Mouse (Mus musculus) adrenal gland, adult 18-20 months (tissue): ENCODE measurements around the gene Hmgcs2. TPM values are rescaled to one million over a fixed set of nuclear protein-coding genes. Genes with fewer than 3 reads are reported as not detected.
A peak's percentile ranks its signal among the peaks of the same experiment; 100 is the strongest.

Experiments
- DNase-seq, 2 experiments: peaks; one replicate each; pipeline ENCODE4 v3.0.0; 2021 to 2022; ENCODE audit warnings: low spot score in 2 of 2
- total RNA-seq, 2 experiments: library from RNA; stranded (reverse); gene quantifications; 1 replicate in 1 of 2; 2 replicates in 1 of 2; pipeline ENCODE4 v1.2.3; 2021

The Hmgcs2 gene
- total RNA-seq, 2 experiments from 2014 or later = 14.1 to 18.3 TPM

DNA sequence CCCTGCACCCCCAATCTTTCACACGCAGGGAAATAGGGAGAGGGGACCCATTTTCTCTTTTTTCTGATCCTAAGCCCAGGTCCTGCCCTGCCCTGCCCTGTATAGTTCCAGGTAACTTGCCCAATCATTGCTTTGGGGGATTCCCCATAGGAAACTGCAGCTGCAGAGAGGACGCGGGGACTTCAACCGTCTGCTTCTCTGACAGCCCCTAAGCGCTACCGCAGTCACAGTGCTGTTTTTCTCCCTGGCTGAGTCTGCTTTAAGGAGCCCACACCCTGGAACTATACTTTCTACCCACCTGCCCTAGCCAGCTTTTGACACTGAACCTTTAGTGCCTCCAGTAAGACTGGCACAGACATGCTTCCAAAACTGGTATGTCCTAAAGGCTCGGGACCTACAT, 55.7 kb downstream of the Hmgcs2 start:
- no peak for DNase-seq

DNA sequence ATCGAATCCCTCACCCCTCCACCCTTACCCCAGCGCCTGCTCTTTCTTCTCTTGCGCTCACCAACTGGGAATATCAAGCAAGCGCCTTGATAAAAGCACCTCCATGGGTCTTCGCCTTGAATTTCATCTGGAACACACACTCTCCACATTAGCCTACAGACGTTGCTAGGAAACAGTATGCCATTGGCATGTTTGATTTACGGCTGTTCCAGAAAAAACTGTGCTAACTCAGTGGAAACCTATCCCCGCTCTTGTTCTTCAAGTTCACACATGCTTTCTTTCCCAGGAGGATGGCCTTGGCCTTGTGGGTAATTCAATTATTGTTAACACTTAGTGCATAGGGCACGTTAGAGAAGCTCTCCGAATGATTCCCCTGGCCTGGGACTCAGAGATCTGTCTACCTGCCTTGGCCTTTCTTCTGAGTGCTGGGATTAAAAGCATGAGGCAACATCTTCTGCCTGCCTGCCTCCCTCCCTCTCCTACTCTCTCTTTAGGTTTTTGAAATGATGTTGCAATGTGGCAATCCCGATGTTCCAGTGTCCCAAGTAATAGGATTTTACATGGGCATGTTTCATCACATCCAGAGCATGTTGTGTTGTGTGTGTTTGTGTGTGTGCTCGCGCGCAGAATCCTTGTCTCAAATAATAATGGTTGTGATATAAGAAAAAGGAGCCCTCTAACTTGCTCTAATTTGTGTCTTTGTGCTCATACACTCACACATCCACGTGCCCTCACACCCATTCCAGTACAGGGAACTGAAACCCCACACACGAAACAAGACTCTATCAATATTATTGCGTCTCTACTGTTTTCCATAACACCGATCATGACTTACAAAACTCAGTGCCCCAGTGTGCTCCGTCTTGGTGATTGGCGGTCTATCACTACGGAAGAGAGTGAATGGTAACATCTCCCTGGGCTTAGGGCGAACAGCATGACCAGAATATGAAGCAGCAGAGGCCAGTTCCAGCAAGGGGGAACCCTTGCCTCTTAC, 56.7 kb downstream of the Hmgcs2 start:
- DNase-seq = no peak

DNA sequence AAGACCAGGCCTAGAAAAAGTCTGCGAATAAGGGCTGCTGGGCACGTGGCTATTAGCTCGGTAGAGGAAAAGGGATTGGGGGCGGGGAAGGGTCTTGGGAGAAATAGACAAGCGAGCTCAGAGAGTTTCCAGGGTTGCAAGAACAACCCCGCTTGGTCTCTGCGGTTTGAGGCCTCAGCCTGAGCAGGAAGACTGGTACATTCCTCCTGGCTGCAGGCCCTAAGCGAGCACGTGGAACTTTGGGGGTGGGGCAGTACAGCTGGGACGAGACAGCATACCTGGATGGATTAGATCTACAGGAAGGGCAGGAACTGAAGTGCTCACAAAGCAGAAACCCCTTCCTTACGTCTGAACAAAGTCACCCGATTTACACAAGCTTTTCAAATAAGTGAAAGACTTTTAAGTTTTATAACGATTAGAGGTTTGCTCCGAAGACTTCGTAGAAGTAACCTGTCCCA, 58.4 kb downstream of the Hmgcs2 start:
- peak; percentile 23 to 29 for DNase-seq

DNA sequence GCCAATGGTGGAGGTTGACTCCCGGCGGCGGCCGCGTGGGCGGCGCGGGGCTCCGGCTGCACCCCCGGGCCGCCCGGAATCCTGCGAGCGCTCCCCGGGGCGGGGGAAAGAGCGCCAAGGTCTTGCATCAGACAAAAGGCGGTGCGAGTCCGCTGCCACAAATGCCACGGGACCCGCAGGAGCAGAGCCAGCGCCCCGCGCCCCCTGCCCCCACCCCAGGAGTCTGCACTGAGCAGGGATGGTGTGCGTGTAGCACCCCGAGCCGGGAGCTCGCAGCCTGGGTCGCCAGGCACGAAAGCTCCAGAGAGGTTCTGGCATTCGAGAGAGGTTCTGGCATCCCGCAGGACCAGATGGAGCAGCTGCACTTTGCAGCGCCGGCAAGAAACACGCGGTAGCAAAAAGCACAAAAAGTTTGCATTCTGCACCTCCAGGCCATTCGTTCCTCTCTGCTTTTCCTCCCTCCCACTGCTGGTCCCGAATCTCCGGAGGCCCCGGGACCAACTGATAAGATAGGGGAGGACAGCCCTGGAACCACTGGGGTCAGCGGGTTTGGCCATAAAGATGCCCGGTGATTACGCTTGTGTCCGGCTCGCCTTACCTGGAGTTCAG, 59.0 kb downstream of the Hmgcs2 start:
- peak; percentile 35 to 55 for DNase-seq

DNA sequence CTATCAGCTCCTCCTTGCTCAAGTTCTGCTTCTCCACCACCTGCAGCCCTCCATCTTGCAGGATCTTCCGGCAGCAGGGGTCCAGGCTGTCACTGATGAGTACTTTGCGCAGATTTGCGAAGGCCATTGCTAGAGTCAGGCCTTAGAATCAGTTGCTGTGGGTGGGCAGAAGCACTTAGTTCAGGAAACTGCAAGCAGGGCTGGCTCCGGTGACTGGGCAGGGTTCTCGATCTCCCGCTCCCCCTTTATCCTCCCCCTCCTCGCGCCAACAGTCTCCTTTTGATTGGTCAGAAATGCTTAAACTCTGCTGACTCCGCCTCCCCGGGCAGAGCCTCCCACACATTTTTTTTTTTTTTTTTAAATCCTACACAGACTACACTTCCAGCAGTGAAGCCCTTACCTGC, 59.5 kb downstream of the Hmgcs2 start, which contains the start of gene Phgdh:
Gene Phgdh, minus strand, starts transcription at position 285 of the 404 bp plus-strand sequence.
- DNase-seq = peak; percentile 34 to 35

DNA sequence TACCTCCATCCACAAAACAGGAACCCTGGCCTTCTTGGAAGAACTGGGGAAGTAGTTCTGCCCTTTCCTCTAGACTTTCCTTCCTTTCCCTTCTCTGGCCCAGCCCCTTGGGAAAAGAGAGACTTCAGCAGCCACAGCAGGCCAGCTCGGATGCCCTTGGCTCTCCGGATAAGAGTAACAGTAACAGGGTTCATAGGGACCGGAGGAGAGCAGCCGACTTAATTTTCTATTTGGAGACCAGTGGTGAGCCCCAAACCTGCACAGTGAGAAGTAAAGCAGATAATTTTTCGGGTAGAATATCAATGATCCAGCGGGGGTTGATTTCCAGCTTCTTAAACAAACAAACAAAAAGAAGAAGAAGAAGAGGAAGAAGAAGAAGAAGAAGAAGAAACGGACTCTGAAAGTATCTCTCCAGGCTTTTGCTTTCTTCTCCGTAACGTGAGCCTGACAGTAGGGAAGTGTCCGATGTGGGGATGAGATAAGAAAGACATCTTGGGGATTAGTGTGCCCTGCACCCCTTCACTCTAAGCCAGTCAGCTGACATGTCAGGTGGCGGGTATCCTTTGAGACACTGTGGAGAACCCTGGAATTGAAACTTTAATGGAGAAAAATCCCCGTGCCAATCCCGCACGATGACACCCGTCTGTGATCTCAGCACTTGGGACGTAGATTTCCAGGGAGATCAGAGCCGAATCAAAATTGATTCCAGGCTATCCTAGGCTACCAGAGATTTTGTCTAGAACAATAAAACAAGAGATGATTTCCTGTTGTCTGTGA, 60.8 kb downstream of the Hmgcs2 start:
- DNase-seq = no peak

DNA sequence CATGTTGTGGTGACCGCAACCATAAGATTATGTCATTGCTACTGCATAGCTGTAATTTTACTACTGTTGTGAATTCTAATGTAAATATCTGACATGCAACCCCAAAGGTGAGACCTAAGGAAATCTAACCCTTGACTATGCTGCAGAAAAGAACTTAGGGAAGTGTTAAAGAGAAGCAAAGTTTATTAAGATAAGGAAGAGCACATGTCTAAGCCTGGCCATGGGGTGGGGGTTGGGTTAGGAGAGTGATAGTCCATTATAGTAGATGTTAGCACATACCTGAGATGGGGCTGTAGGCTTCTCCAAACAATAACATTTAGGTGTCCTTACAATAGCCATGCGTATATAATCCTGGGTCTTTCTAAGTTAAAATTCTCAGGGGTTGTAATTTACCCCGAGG, 63.0 kb downstream of the Hmgcs2 start:
- DNase-seq = no peak

DNA sequence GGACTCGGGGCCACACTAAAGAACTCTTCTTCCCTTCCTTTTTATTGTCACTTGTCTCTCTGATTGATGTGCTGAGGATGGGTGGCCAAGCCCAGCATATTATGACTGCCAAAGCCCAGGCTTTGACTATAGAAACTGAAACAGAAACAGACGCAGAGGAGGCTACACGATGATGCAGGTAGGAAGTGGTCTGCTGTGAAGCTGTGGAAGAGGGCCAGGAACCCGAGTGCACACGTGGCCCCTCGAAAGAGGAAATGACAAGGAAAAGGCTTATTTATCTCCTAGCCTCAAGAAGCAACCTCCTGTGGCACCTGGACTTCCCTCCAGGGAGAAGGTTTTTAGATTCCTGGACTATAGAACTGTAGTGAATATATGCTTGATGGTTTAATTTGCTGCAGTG, 67.9 kb downstream of the Hmgcs2 start:
- DNase-seq = no peak

DNA sequence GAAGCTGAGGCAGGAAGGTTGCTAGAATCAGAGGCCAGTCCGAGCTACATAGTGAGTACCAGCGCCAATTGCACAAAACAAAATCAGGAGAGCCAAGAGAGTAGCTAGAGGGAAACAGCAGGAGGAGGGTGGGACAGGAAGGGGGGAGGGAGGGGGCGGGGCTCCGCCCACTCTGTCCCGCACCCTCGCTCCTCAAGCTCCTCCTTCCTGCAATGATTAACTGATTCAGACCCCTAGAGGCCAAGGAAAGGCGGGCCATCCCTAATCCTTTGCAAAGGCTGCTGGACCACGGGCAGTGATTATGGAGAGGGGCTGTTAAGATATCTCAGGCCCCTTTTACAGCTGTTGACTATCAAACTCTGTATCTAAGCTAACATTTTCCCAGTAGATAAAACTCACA, 68.5 kb downstream of the Hmgcs2 start:
- DNase-seq = no peak

DNA sequence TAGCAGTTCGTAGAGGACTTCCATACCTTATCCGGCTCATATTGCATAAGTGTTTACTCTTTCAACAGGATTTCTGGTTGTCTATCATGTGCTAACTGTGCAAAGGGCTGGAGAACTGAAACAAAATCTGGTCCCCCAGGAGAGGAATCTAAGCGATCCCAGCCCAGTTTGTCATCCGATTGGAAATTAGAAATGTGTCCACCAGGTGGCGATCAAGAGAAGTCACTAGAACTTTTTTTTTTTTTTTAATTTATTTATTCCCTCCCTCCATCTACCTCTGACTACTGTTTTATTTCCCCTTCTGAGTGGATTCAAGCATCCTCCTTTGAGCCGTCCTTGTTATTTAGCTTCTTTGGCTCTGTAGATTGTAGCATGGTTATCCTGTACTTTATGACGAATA, 73.7 kb downstream of the Hmgcs2 start:
- DNase-seq = peak; percentile 48 to 55

DNA sequence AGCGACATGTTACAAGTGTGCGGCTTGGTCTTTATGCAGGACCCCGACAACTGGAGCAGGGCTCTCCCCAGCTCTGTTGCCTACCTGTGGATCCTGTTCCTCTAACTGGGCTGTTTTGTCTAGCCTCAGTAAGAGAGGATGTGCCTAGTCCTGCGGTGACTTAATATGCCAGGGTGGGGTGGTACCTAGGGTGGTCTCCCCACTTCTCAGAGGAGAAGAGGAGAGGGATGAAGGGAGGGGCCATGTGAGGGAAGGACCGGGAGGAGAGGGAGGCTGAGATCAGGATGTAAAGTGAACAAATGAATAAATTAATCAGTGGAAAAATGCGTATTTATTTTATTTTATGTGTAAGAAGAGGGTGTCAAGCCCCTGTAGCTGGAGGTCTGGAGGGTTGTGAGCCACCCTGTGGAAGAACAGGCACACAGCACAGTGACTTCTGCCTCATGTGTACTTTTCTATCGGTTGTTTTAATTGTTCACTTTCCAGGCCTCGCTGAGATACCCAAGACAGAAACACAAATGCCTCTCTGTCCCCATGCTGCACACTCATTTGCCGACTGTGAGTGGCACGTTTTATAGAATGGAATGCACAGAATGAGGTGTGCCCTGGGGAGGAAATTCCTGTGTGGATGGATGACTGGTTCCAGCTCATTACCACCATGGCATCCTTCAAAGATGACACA, 75.2 kb downstream of the Hmgcs2 start:
- DNase-seq = no peak

DNA sequence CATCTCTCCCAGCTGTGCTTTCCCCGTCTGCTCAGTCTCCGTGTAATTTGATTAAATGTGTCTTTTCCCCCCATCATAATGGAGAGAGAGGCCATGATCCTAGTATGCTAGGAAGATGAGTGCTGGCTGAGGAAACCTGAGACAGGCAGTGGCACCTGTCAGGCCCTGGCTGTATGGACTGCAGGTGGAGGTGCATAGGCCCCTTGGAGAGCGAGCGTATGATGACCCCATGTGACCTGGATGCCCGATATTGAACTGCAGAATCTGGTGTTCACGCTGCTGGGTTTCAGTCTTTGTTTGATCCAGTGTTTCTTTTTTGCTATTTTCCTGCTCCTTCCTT, 75.8 kb downstream of the Hmgcs2 start:
- no peak for DNase-seq

DNA sequence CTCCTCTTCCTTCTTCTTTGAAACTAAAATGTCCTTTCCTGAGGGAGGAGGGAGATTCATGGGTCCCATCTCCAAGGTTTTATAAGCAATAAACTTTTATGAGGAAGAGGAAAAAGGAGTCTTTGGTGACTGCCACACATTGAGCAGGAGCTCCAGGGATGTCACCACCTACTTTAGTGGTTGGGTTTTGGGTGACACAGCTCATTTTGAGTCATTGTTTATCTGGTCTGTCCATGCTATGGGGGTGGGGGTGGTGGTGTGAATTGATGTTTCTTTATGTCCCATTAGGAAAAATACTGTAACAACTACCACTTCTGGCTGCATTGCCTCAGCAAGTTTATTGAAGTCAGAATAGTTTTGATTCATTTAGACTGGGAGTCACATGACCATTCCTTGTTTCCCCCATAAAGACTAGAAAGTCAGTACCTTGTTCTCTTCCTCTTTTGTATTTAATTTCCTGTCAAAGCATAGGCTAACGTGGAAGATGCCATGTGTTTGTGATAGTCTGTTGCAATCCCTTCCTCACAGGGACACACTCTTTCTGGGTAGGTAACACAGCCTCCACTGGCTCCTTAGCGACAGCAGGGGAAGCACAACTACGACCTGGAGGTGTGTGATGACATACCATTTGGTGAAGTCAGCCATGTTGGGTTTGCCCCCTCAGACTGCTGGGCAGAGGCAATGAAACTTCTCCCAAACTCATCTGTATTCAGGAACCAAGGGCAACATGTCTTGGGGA, 76.6 kb downstream of the Hmgcs2 start:
- no peak for DNase-seq

Other genes with a start within 250 kb of the Hmgcs2 start
- gene Adam30, start 119.8 kb upstream of the Hmgcs2 start, total RNA-seq = not detected
- not detected for gene Reg4, start 58.3 kb upstream of the Hmgcs2 start, total RNA-seq
- 10 to 100 TPM in 1 of 2 experiments, 1 to 10 TPM in 1; 9.5 to 30.8 TPM for gene Phgdh, start 59.6 kb downstream of the Hmgcs2 start, total RNA-seq
- 1 to 10 TPM; 3.8 to 5.9 TPM for gene Zfp697, start 102.0 kb downstream of the Hmgcs2 start, total RNA-seq
- gene Gm4450, start 176.7 kb downstream of the Hmgcs2 start, total RNA-seq = not detected
- gene Hsd3b4, start 230.1 kb downstream of the Hmgcs2 start, total RNA-seq = not detected